22 mouse cellular contexts compared by ENCODE assay signal in genomic region chr13:15180898-15181297, GRCm38 (mm10).
DNase-seq lines count a peak whose midpoint lies in the region; ATAC-seq lines count a peak whose summit lies in the region.
"Had no signal": no experiment of that assay in that cellular context is flagged by ENCODE, and none has a peak within 500 bp of the region (broad histone marks: within the 10 kb centered on the region; RNA-seq: fewer than 3 reads in every experiment).

No protein-coding gene starts in this region.

- no peaks in the 10 kb centered on the region for H3K4me1 ChIP-seq in heart, embryonic 13.5 days
- no peaks in the 10 kb centered on the region for H3K4me1 ChIP-seq in heart, embryonic 10.5 days
- H3K4me1 ChIP-seq in kidney, embryonic 15.5 days = peaks cover 11% of the 10 kb centered on the region
- peaks cover 13% of the 10 kb centered on the region for H3K4me1 ChIP-seq in neural tube, embryonic 13.5 days (replicated peaks)
- H3K4me1 ChIP-seq: embryonic facial prominence, embryonic 12.5 days; forebrain, embryonic 12.5 days; heart, embryonic 12.5 days; hindbrain, embryonic 12.5 days had no signal

- no peak overlapping the region for H3K9ac ChIP-seq in heart, embryonic 13.5 days
- H3K9ac ChIP-seq in kidney, embryonic 15.5 days = no peak overlapping the region
- H3K9ac ChIP-seq in neural tube, embryonic 13.5 days = no peak overlapping the region
- H3K9ac ChIP-seq: embryonic facial prominence, embryonic 12.5 days; forebrain, embryonic 12.5 days; heart, embryonic 12.5 days; hindbrain, embryonic 12.5 days had no signal

- 64% methylated on average over 2 of the region's 2 CpGs for WGBS in heart, embryonic 13.5 days
- 77% methylated on average over 2 of the region's 2 CpGs for WGBS in heart, embryonic 10.5 days
- 26% methylated on average over 2 of the region's 2 CpGs for WGBS in kidney, embryonic 15.5 days
- 7% methylated on average over 2 of the region's 2 CpGs for WGBS in neural tube, embryonic 13.5 days

- no peaks in the 10 kb centered on the region for H3K9me3 ChIP-seq in heart, embryonic 13.5 days
- H3K9me3 ChIP-seq in heart, embryonic 10.5 days = no peaks in the 10 kb centered on the region
- no peaks in the 10 kb centered on the region for H3K9me3 ChIP-seq in kidney, embryonic 15.5 days (replicated peaks)
- no peaks in the 10 kb centered on the region for H3K9me3 ChIP-seq in neural tube, embryonic 13.5 days
- H3K9me3 ChIP-seq: embryonic facial prominence, embryonic 12.5 days; forebrain, embryonic 12.5 days; heart, embryonic 12.5 days; hindbrain, embryonic 12.5 days had no signal

- H3K27me3 ChIP-seq in heart, embryonic 13.5 days (replicated peaks) = no peaks in the 10 kb centered on the region
- H3K27me3 ChIP-seq in heart, embryonic 10.5 days (ENCODE audit: insufficient read depth, poor library complexity, severe bottlenecking) = no peaks in the 10 kb centered on the region
- H3K27me3 ChIP-seq in kidney, embryonic 15.5 days = no peaks in the 10 kb centered on the region
- no peaks in the 10 kb centered on the region for H3K27me3 ChIP-seq in neural tube, embryonic 13.5 days
- H3K27me3 ChIP-seq: CH12.LX; embryonic facial prominence, embryonic 12.5 days; forebrain, embryonic 12.5 days; heart, embryonic 12.5 days; hindbrain, embryonic 12.5 days; Patski had no signal

- 0 out of 2 replicates have a peak overlapping the region, but pooled peaks have one; percentile 48 for H3K27ac ChIP-seq in heart, embryonic 13.5 days (replicated peaks)
- H3K27ac ChIP-seq in heart, embryonic 10.5 days = no peak overlapping the region
- no peak overlapping the region for H3K27ac ChIP-seq in kidney, embryonic 15.5 days
- no peak overlapping the region for H3K27ac ChIP-seq in neural tube, embryonic 13.5 days (replicated peaks)
- H3K27ac ChIP-seq: embryonic facial prominence, embryonic 12.5 days; forebrain, embryonic 12.5 days; heart, adult 2 months; hindbrain, embryonic 12.5 days had no signal

- no peak for DNase-seq in heart, embryonic 10.5 days (ENCODE audit: low spot score)
- no peak for DNase-seq in kidney, postnatal 10 days
- no peak for DNase-seq in neural tube, embryonic 10.5 days (ENCODE audit: extremely low spot score, low spot score)
- DNase-seq: adrenal gland, postnatal 14 days; cerebellum, adult 11-12 months; cerebellum, adult 9-10 months; cerebellum, postnatal 25 days; gastrocnemius, postnatal 10 days; heart, adult 2 months; heart, postnatal 4 days had no signal

- H3K36me3 ChIP-seq in heart, embryonic 13.5 days = no peaks in the 10 kb centered on the region
- H3K36me3 ChIP-seq in heart, embryonic 10.5 days = no peaks in the 10 kb centered on the region
- no peaks in the 10 kb centered on the region for H3K36me3 ChIP-seq in kidney, embryonic 15.5 days
- H3K36me3 ChIP-seq in neural tube, embryonic 13.5 days = no peaks in the 10 kb centered on the region
- H3K36me3 ChIP-seq: embryonic facial prominence, embryonic 12.5 days; forebrain, embryonic 12.5 days; heart, embryonic 12.5 days; hindbrain, embryonic 12.5 days had no signal

- H3K4me3 ChIP-seq in heart, embryonic 13.5 days = no peak overlapping the region
- H3K4me3 ChIP-seq in heart, embryonic 10.5 days = no peak overlapping the region
- H3K4me3 ChIP-seq in kidney, embryonic 15.5 days (replicated peaks) = no peak overlapping the region
- no peak overlapping the region for H3K4me3 ChIP-seq in neural tube, embryonic 13.5 days
- H3K4me3 ChIP-seq: embryonic facial prominence, embryonic 12.5 days; forebrain, embryonic 12.5 days; heart, adult 2 months; heart, embryonic 12.5 days; hindbrain, embryonic 12.5 days had no signal

- H3K4me2 ChIP-seq in heart, embryonic 13.5 days = no peak overlapping the region
- H3K4me2 ChIP-seq in kidney, embryonic 15.5 days = no peak overlapping the region
- no peak overlapping the region for H3K4me2 ChIP-seq in neural tube, embryonic 13.5 days
- H3K4me2 ChIP-seq: embryonic facial prominence, embryonic 12.5 days; forebrain, embryonic 12.5 days; heart, embryonic 12.5 days; hindbrain, embryonic 12.5 days had no signal

- ATAC-seq in heart, embryonic 13.5 days (ENCODE audit: extremely low read depth, insufficient number of reproducible peaks, low FRiP score, low TSS enrichment) = no peak
- ATAC-seq in kidney, embryonic 15.5 days (replicated peaks; ENCODE audit: low FRiP score) = 0 out of 2 replicates have a peak, but pooled peaks have one; percentile 40
- ATAC-seq in neural tube, embryonic 13.5 days (ENCODE audit: low read depth) = peak; percentile 47
- ATAC-seq: activated CD4-positive, CD25-positive, alpha-beta regulatory T cell, adult 4 months; forebrain, embryonic 16.5 days; hindbrain, embryonic 16.5 days; Patski had no signal
